Mouse (Mus musculus): ENCODE data around the gene Ctcf.

The Ctcf gene

GRCm38 (mm10) chr8:105617451-105618278 lies 18.7 kb upstream of the Ctcf start:
- DNase-seq (ENCODE audit: low spot score) = no peak

GRCm38 (mm10) chr8:105618279-105618634 lies 18.1 kb upstream of the Ctcf start:
- no peak for DNase-seq (ENCODE audit: low spot score)

- no peak for DNase-seq (ENCODE audit: low spot score)
These were observed 17.3 kb upstream of the Ctcf start for GRCm38 (mm10) chr8:105618892-105619591.

GRCm38 (mm10) chr8:105620211-105620610 lies 16.2 kb upstream of the Ctcf start:
- no peak for DNase-seq (ENCODE audit: low spot score)

DNA sequence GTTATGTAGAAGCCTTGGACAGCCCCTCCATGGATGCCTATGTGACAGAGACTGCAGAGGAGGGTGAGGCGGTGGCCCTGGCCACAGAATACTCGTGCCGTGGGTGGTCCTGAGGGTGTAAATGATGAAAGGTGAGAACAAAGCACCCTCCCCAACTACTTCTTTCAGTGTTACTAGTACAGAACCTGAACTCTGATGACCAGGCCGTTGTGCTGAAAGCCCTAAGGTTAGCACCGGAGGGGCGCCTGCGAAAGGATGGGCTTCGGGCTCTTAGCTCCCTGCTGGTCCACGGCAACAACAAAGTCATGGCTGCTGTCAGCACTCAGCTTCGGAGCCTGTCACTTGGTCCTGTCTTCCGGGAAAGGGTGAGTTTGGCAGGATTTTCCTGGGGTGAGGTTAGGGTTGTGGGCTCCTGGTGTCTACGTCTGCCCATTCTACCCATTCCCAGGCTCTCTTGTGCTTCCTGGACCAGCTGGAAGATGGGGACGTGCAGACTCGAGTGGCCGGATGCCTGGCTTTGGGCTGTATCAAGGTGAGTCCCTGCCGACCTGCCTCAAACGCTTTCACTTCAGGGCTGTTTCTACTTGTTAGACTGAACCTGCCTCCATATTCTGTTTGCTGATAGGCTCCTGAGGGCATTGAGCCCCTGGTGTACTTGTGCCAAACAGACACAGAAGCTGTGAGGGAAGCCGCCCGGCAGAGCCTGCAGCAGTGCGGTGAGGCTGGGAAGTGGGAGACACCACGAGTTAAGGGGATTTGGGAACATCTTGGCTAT lies 15.2 kb upstream of the Ctcf start:
- no peak for DNase-seq (ENCODE audit: low spot score)

DNA sequence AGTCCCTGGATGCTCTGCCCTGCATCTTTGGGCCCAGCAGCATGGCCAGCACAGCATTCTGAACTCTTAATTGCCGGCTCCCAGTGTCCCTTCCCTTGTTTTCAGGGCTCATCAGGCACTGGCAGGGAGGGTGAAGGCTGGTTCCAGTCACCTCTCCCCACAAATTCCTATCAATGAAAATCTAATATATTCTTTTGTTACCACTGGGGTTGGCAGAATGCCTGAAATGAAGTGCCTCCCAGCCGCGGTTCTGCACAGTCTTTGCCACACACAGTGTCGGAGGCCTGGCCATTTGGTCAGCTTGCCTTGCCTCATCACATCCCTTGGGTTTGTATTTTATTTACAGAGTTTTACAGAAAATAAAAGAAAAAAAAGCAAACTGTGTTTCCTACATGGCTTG lies 14.5 kb upstream of the Ctcf start:
- DNase-seq (ENCODE audit: low spot score) = no peak

- DNase-seq (ENCODE audit: low spot score) = peak; percentile 88
These were observed 13.9 kb upstream of the Ctcf start for GRCm38 (mm10) chr8:105622421-105622920.

- peak; percentile 61 for DNase-seq (ENCODE audit: low spot score)
These were observed 13.2 kb upstream of the Ctcf start for GRCm38 (mm10) chr8:105623118-105623517.

DNA sequence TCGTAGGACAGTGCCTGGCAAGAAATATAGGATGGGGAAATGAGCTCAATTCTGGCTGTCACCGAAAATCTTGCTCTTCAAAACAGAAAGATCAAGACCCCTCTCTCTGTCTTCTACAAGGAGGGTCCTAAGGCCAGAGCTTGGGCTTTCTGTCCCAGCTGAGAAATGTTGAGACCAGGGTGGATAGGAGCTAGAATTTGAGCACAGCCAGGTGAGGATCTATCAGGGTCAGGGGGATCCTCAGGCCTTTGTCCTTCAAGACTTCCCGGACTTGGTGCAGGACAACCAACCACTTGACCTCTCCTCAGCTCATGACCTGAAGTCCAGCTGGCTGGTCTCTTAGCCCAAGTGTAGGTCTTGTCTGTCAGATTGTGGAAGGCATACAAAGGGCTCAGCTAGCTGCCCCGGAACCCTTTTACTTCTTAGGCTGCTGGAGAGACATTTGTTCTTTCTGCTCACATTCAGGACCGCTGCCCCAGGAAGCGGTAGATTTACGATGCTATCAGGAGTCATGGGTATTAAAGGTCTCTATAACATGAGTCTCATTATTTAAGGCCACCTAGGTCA lies 12.6 kb upstream of the Ctcf start:
- DNase-seq (ENCODE audit: low spot score) = no peak

GRCm38 (mm10) chr8:105624401-105624800 lies 12.0 kb upstream of the Ctcf start:
- DNase-seq (ENCODE audit: low spot score) = no peak

GRCm38 (mm10) chr8:105624831-105625230 lies 11.5 kb upstream of the Ctcf start:
- no peak for DNase-seq (ENCODE audit: low spot score)

- DNase-seq (ENCODE audit: low spot score) = no peak
These were observed 10.3 kb upstream of the Ctcf start for GRCm38 (mm10) chr8:105626086-105626485.

GRCm38 (mm10) chr8:105629337-105629736 lies 7.0 kb upstream of the Ctcf start:
- DNase-seq (ENCODE audit: low spot score) = no peak

- DNase-seq (ENCODE audit: low spot score) = no peak
These were observed 1.5 kb upstream of the Ctcf start for GRCm38 (mm10) chr8:105634771-105635458.

DNA sequence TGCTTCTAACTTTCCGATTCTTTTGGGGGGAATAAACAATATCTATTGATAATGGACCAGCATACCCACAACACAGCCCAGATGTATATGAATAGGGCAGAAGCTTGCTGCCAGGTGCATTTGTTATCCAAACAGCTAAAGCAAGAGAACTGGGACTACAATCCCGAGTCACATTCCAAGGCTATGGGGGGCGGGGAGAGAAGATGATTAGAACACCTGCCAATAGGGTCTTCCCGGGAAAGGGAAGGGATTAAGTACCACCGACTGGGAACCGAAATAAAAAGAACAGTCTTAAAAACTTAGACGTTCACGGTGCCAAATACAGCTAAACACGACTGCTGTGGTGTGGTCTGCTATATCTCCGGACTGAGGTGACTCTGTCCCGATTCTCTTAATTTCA lies 887 bp upstream of the Ctcf start:
- DNase-seq (ENCODE audit: low spot score) = no peak

DNA sequence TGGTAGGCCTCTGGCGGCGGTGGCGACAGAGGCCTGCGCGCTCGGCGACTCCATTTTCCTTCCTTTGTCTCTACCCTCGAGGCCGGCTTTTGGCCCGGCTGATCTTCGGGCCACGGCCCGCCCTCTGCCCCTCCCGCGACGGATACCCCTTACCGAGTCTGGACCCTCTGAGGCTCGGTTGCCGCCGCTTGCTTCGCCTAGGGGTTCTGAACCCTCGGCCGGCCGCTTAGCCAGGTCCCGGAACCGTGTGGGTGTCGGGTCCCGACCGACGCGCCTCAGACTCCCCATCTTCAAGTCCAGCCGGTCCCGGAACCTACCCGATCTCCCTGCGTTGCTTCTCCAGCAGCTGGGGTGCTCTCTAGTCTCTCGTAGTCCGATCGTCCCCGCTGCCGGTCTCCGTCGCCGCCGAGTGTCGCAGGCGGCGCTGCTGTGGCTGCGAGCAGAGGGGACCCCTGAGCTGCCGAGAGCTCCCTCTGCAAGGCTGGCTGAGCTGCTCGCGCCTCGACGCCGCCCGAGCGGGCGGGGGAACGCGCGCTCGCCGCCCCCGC lies 669 bp downstream of the Ctcf start, which contains the start of gene Agrp:
Agrp (minus strand) TSS at position 431 of the 548 bp plus-strand sequence.
- DNase-seq (ENCODE audit: low spot score) = no peak

DNA sequence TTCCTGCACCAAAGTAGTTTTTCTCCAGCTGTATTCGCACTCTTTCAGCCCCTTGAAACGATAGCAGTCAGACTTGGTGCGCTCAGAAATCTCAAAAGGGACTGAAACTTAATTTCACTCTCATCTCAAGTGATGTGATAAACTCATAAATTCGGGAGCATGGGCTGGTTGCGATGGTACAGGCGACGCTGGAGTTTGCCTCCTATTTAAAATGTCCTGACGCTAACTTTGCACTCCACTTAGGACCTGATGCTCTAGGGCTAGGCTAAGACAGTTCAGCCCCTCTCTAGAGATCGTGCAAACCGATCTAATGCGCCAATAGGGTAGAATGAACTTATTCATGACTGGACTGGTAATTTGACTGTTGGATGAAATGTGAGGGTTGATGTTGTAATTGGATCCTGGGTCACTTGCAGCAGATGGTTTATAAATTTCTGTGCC lies 1.3 kb downstream of the Ctcf start:
- no peak for DNase-seq (ENCODE audit: low spot score)

GRCm38 (mm10) chr8:105638510-105638909 lies 2.1 kb downstream of the Ctcf start:
- no peak for DNase-seq (ENCODE audit: low spot score)

GRCm38 (mm10) chr8:105639835-105640234 lies 3.5 kb downstream of the Ctcf start:
- no peak for DNase-seq (ENCODE audit: low spot score)

GRCm38 (mm10) chr8:105640511-105640910 lies 4.1 kb downstream of the Ctcf start:
- no peak for DNase-seq (ENCODE audit: low spot score)

- no peak for DNase-seq (ENCODE audit: low spot score)
These were observed 8.8 kb downstream of the Ctcf start for GRCm38 (mm10) chr8:105645205-105645604.

All from spleen, adult 12 weeks (tissue).